Mouse (Mus musculus) small intestine, adult 2 months (tissue): Measurements from ENCODE around the gene Optc.

Source experiments
- CTCF ChIP-seq: fragments of 200-500 bp; IDR thresholded peaks from 2 replicates; pipeline ENCODE4 v1.5.1; 2012; ENCODE audit warnings: low read depth, mild to moderate bottlenecking, control low read depth, inconsistent platforms, low read length, moderate library complexity, mixed read lengths; ENCODE audit not compliant: insufficient replicate concordance, insufficient read length; ENCODE audit errors: extremely low read depth
- POLR2A ChIP-seq: fragments of 200-500 bp; IDR thresholded peaks from 2 replicates; pipeline ENCODE4 v1.6.1; 2012; ENCODE audit warnings: low read depth, mild to moderate bottlenecking, control low read depth, inconsistent platforms, low read length, moderate library complexity

DNA sequence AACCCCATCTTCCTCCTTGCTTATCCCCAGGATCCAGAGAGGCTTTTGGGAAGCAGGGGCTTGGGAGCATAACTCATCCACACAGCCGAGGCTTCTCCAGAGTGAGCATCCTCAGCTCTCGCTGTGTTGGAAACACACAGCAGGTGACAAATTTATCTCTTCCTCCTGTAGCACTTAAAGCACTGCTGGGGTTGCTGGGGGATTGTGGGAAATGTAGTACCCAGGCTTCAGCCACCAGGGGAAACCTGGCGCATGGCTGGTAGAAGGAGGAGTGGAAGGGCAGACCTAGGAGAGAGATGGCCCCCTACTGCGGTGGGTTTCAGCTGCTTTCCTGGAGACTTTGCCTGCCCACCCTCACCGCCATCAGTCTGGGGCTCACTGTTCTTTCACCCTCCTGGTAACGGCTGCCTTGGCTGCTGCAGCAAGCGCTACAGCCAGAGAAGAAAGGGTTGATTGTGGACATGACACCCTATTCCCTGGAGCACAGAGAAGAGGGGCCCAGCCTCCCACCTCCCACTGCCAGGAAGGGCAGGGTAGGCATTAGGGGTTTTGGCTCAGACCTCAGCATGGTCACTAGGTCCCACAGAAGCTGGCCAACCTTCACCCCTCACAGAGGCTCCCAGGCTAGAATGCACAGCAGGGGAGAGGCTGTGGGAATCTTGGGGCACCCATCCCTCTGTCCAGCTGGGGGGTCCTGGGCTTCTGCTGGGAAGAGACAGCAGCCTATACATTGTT, 16.5 kb upstream of the Optc start:
- TF ChIP-seq POLR2A: no peak
- no peak for TF ChIP-seq CTCF
